Mouse (Mus musculus) heart, postnatal 25 days (tissue): ENCODE results near the gene Tbc1d5. TPM values are rescaled to one million over a fixed set of nuclear protein-coding genes. Genes with fewer than 3 reads are reported as not detected.

Experiments
- DNase-seq: peaks from one replicate; pipeline ENCODE4 v3.0.0; 2022; ENCODE audit warnings: low spot score
- intact Hi-C: fragments of 180-260 bp; cut with DNase I; formaldehyde crosslinking; loops from one replicate; pipeline ENCODE4 v1.15.1; 2025
- total RNA-seq, 2 experiments: library from RNA; stranded (reverse); gene quantifications; 2 replicates each; pipeline ENCODE4 v1.2.3; 2021

The Tbc1d5 gene
- total RNA-seq, 2 experiments from 2014 or later = 16.2 to 17.2 TPM

DNA sequence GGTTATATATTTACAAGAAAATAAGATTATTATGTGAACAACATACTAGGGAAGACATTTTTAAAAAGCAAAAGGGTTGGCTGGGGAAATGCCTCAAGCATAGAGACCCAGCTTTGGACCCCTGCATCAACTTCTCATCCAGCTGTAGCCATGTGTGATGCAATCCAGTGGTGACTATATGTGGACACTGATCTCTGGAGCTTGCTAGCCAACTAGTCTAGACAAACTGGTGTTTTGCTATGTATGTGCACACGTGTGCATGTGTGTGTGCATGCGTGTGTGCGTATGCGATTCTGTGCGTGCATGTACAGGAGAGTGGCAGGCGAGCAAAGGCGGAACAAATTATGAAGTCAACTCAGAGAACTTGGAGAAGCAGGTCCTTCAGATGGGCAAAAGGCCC, 414.8 kb downstream of the Tbc1d5 start:
- intact Hi-C loops = no loop called here
- DNase-seq = no peak

- no peak for DNase-seq
- intact Hi-C loops = no loop called here
These were observed 415.7 kb downstream of the Tbc1d5 start for GRCm38 (mm10) chr17:50763407-50763806.

GRCm38 (mm10) chr17:50762231-50762630, 416.9 kb downstream of the Tbc1d5 start:
- no peak for DNase-seq
- intact Hi-C loops = no loop called here

GRCm38 (mm10) chr17:50761082-50761481, 418.1 kb downstream of the Tbc1d5 start:
- intact Hi-C loops = no loop called here
- DNase-seq = no peak

- DNase-seq = no peak
- intact Hi-C loops = loop anchor here (5.0 kb wide), 1 partner anchor 76 kb away; no protein-coding TSS in a partner anchor
These were observed 425.6 kb downstream of the Tbc1d5 start for GRCm38 (mm10) chr17:50753356-50754138.

- intact Hi-C loops = loop anchor here (5.0 kb wide), 1 partner anchor 75 kb away; no protein-coding TSS in a partner anchor
- DNase-seq = no peak
These were observed 426.4 kb downstream of the Tbc1d5 start for GRCm38 (mm10) chr17:50752753-50753152.

- intact Hi-C loops = loop anchor here (5.0 kb wide), 1 partner anchor 75 kb away; no protein-coding TSS in a partner anchor
- DNase-seq = no peak
These were observed 427.2 kb downstream of the Tbc1d5 start for GRCm38 (mm10) chr17:50751911-50752310.

DNA sequence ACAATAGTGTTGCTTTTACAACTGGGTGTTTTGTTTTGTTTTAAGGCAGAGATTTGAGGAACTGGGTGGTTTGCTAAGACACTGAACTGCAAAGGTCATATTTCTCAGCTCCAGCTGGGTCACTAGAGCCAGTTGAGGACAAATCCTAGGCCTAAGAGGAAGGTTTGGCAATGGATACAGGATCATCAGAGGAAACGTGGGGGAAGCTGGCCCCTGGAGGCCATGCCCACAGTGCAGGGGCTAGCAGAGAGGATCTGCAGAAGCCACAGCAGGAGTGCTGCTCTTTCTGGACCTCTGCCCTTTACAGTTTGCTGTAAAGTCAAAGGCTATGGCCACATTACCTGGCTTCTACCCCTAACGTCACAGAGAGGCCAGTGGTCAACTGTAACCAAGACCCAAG, 428.3 kb downstream of the Tbc1d5 start:
- intact Hi-C loops = loop anchor here (5.0 kb wide), 1 partner anchor 74 kb away; no protein-coding TSS in a partner anchor
- no peak for DNase-seq

- intact Hi-C loops = no loop called here
- no peak for DNase-seq
These were observed 437.8 kb downstream of the Tbc1d5 start for GRCm38 (mm10) chr17:50741386-50741785.

DNA sequence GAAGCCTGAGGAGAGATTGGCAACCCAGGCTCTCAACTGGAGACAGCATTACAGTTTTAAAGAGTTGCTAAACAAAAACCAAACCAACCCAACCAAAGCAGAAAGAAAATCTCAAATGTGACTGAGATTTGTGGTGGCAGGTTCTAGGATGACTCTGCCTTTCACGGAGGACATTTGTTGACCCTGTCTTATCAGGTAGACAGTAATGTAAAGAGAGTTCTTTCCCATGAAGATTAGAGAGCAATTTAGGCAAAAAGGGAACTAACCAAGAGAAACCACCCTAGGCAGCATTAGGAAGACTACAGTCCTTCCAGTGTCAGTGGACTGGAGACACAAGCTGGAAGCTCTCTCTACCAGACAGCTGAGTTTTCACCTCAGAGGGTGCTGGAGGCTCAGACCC, 438.3 kb downstream of the Tbc1d5 start:
- intact Hi-C loops = no loop called here
- no peak for DNase-seq

DNA sequence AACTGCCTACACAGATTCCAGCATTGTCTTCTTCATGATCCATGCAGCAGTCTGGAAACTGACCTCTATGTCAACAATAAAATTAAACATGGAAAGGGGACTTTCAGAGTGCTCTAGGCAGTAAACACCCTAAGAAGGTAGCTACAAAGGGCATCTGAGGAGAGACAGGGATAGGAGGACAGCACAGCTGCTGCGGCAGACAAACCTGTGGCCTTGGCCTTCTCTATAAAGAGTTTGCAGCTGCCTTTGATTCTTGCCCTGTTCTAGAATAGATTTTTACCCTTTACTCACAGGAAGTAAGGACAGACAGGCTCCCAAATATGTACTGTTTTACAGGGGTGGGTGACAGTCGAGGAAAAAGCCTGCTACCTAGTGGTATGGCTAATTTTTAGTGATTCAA, 440.7 kb downstream of the Tbc1d5 start:
- intact Hi-C loops = no loop called here

GRCm38 (mm10) chr17:50737068-50737467, 442.1 kb downstream of the Tbc1d5 start:
- intact Hi-C loops = no loop called here

More for the DNA sequence above, 440.7 kb downstream of the Tbc1d5 start:
- DNase-seq = no peak

GRCm38 (mm10) chr17:50735955-50736533, 443.1 kb downstream of the Tbc1d5 start:
- intact Hi-C loops = no loop called here

More at GRCm38 (mm10) chr17:50737068-50737467, 442.1 kb downstream of the Tbc1d5 start:
- DNase-seq = no peak

DNA sequence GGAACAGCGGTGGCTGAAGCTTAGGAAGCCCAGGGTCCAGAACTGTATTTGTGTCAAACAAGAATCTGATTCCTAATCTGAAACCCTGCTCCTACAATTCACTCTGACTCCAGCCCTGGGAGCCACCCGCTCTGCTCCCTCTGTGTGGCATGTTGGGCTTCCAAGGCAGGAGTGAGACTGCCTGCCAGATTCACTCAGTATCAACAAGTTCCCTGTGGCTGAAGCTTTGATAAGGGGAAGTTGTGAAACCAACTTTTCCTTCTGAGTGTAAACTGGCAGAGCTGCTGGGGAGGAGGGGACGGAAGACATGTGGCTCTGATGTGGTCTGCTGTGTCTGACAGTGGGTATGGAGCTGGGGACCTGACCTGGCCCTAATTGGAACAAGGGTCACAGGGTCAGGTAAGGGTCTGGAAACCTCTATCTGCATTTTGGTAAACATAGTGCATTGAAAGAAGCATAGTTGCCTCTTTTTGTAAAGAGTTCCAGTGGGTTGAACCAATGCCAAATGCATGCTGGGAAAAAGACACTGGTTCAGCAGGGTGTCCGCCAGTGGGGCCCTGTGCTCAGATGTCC, 443.7 kb downstream of the Tbc1d5 start:
- intact Hi-C loops = no loop called here
- peak; percentile 43 for DNase-seq

More at GRCm38 (mm10) chr17:50735955-50736533, 443.1 kb downstream of the Tbc1d5 start:
- DNase-seq = no peak

DNA sequence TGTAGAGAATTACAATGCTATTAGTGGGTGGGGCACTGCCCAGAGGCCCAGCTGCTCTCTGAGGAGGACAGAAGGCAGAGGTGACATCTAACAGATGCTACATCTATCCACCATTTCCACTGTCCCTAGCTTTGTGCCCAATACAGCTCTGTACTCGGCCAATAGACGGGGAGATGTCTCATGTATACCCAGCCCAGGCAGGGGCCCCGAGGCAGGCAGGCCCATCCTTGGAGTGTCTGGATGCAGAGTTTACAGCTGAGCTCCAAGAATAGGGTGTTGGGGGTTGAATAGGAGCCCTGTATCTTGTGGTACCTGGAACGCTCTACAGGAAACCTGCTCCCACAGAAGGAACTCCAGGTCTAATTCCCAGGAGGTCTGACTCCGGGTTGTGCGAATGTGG, 444.4 kb downstream of the Tbc1d5 start:
- intact Hi-C loops = no loop called here
- no peak for DNase-seq

- intact Hi-C loops = no loop called here
- DNase-seq = no peak
These were observed 445.8 kb downstream of the Tbc1d5 start for GRCm38 (mm10) chr17:50733390-50733789.

- intact Hi-C loops = no loop called here
- DNase-seq = no peak
These were observed 447.3 kb downstream of the Tbc1d5 start for GRCm38 (mm10) chr17:50731876-50732275.

- intact Hi-C loops = no loop called here
- no peak for DNase-seq
These were observed 448.3 kb downstream of the Tbc1d5 start for GRCm38 (mm10) chr17:50730896-50731295.

DNA sequence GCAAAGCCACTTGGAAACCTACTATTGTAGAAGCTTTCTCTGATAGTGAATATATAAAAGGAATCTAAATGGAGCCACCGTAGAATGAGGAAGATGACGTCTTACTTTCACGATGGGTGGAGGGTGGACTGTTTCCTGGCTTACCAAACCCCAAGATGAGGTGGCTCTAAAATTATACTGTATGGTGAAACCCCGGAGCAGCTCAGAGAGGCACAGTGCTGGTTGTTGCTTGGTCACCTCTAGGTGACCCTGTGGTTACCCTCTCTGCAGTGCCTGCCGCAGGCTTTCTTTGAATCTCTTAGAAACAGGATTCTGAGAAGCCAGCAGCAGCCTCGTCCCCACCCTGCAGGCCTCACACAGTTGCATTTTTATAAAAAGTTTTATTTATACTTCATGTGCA, 449.6 kb downstream of the Tbc1d5 start:
- intact Hi-C loops = no loop called here
- DNase-seq = no peak

- intact Hi-C loops = no loop called here
- DNase-seq = no peak
These were observed 450.1 kb downstream of the Tbc1d5 start for GRCm38 (mm10) chr17:50729031-50729430.

DNA sequence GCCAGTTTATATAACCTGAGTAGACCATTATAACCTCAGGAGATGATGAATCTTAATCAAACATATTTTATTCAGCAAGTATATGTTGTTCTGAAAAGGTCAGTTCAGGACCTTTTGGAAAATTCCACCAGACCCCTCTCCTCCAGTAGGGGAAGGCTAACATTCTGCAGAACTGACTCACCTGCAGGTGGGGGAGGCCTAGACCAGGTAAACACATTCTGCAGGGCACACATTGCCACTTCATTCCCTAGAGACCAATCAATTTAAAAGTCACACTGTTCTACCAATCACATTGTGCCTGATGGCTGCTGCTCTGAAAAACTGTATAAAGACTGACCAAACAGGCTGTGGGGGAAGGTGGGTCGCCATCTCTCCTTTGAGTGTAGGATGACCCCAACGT, 452.9 kb downstream of the Tbc1d5 start:
- no peak for DNase-seq
- intact Hi-C loops = no loop called here
